Mouse (Mus musculus): ENCODE results near the gene Rap1gap. TPM values are rescaled to one million over a fixed set of nuclear protein-coding genes. Genes with fewer than 3 reads are reported as not detected.

Rap1gap gene
- polyA plus RNA-seq, 1 experiment from 2014 or later = 10.3 TPM

Other genes with a start within 250 kb of the Rap1gap start
- not detected in 2 replicates for gene Cela3b, start 234.2 kb upstream of the Rap1gap start, polyA plus RNA-seq (2014; fragmentation: Nextera tagmentation; extraction: Ambion mirVana)
- gene 1700013G24Rik, start 211.4 kb upstream of the Rap1gap start, polyA plus RNA-seq (2014; fragmentation: Nextera tagmentation; extraction: Ambion mirVana) = not detected in 2 replicates
- 39.6 and 56.2 TPM in 2 replicates for gene Hspg2, start 196.0 kb upstream of the Rap1gap start, polyA plus RNA-seq (2014; fragmentation: Nextera tagmentation; extraction: Ambion mirVana)
- gene Ldlrad2, start 90.2 kb upstream of the Rap1gap start, polyA plus RNA-seq (2014; fragmentation: Nextera tagmentation; extraction: Ambion mirVana) = not detected in 2 replicates
- gene Usp48, start 71.0 kb upstream of the Rap1gap start, polyA plus RNA-seq (2014; fragmentation: Nextera tagmentation; extraction: Ambion mirVana) = 58.3 and 91.2 TPM in 2 replicates
- 5.9 and 10.2 TPM in 2 replicates for gene Alpl, start 131.7 kb downstream of the Rap1gap start, polyA plus RNA-seq (2014; fragmentation: Nextera tagmentation; extraction: Ambion mirVana)
- gene Ece1, start 197.5 kb downstream of the Rap1gap start, polyA plus RNA-seq (2014; fragmentation: Nextera tagmentation; extraction: Ambion mirVana) = 35.0 and 69.0 TPM in 2 replicates